Mouse (Mus musculus): ENCODE results near the gene Olfr18. TPM values are rescaled to one million over a fixed set of nuclear protein-coding genes. Genes with fewer than 3 reads are reported as not detected.
"Not testable (repeated sequence)": the region's sequence is repeated elsewhere in the genome, so short reads cannot be mapped to it uniquely, and the experiment has no call there.

The Olfr18 gene
- polyA plus RNA-seq (2016; fragmentation: Nextera tagmentation; extraction: Ambion mirVana) = not detected in 2 replicates

- no peak within 1 kb of the TSS for H3K27ac ChIP-seq
- H3K4me3 ChIP-seq = no peak within 1 kb of the TSS
- no peaks in the 10 kb centered on the region for H3K9me3 ChIP-seq (replicated peaks)
- no peaks in the 10 kb centered on the region for H3K36me3 ChIP-seq
- no peak for DNase-seq (ENCODE audit: low spot score)
- no peaks in the 10 kb centered on the region for H3K4me1 ChIP-seq
- no peaks in the 10 kb centered on the region for H3K27me3 ChIP-seq (ENCODE audit: low read depth, poor library complexity, severe bottlenecking)
Measured at GRCm38 (mm10) chr9:20335994-20336393, at the start of gene Olfr18. Gene Olfr18 (minus strand): TSS chr9:20336094.

GRCm38 (mm10) chr9:20385343-20385703, 49.4 kb upstream of the Olfr18 start:
- Histone ChIP-seq H3K36me3 (no peaks in the 10 kb centered on the region), H3K4me1 (peaks cover 12% of the 10 kb centered on the region), H3K4me3 (peak overlapping the region; percentile 64), H3K27me3 (ENCODE audit: low read depth, poor library complexity, severe bottlenecking) (no peaks in the 10 kb centered on the region), H3K9me3 (replicated peaks) (0 out of 2 replicates have a peak, but pooled peaks cover 3% of the 10 kb centered on the region), H3K27ac (peak overlapping the region; percentile 84)
- WGBS = 22% methylated on average over 16 of the region's 16 CpGs
- no peak for DNase-seq (ENCODE audit: low spot score)

- no peaks in the 10 kb centered on the region for H3K27me3 ChIP-seq (ENCODE audit: low read depth, poor library complexity, severe bottlenecking)
- peak within 1 kb of the TSS; percentile 84 for H3K27ac ChIP-seq
- peaks cover 12% of the 10 kb centered on the region for H3K4me1 ChIP-seq
- 0 out of 2 replicates have a peak, but pooled peaks cover 3% of the 10 kb centered on the region for H3K9me3 ChIP-seq (replicated peaks)
- H3K36me3 ChIP-seq = no peaks in the 10 kb centered on the region
- peak within 1 kb of the TSS; percentile 64 for H3K4me3 ChIP-seq
- 7% methylated on average over 40 of the region's 40 CpGs for WGBS
- DNase-seq (ENCODE audit: low spot score) = peak; percentile 98
Measured at GRCm38 (mm10) chr9:20384532-20385342, 48.8 kb upstream of the Olfr18 start, which contains the start of gene Zfp560. Gene Zfp560 (minus strand): TSS chr9:20385177.

- Histone ChIP-seq H3K27ac (no peak overlapping the region), H3K9me3 (replicated peaks) (0 out of 2 replicates have a peak, but pooled peaks cover 3% of the 10 kb centered on the region), H3K4me1 (peaks cover 12% of the 10 kb centered on the region), H3K4me3 (no peak overlapping the region; the same call in 1 of the 2 replicates), H3K27me3 (ENCODE audit: low read depth, poor library complexity, severe bottlenecking) (no peaks in the 10 kb centered on the region), H3K36me3 (no peaks in the 10 kb centered on the region)
- DNase-seq (ENCODE audit: low spot score) = no peak
- WGBS = 91% methylated on average over 7 of the region's 7 CpGs
Measured at GRCm38 (mm10) chr9:20383659-20384058, 47.8 kb upstream of the Olfr18 start.

GRCm38 (mm10) chr9:20374712-20375111, 38.8 kb upstream of the Olfr18 start:
- H3K9me3 ChIP-seq (replicated peaks) = no peaks in the 10 kb centered on the region
- H3K4me1 ChIP-seq = no peaks in the 10 kb centered on the region
- H3K27ac ChIP-seq = no peak overlapping the region
- no peaks in the 10 kb centered on the region for H3K27me3 ChIP-seq (ENCODE audit: low read depth, poor library complexity, severe bottlenecking)
- H3K36me3 ChIP-seq = no peaks in the 10 kb centered on the region
- no peak for DNase-seq (ENCODE audit: low spot score)
- 84% methylated on average over 1 of the region's 1 CpGs for WGBS
- no peak overlapping the region for H3K4me3 ChIP-seq

- Histone ChIP-seq H3K27me3 (ENCODE audit: low read depth, poor library complexity, severe bottlenecking) (no peaks in the 10 kb centered on the region), H3K9me3 (replicated peaks) (0 out of 2 replicates have a peak, but pooled peaks cover 3% of the 10 kb centered on the region), H3K4me3 (no peak overlapping the region), H3K27ac (no peak overlapping the region), H3K36me3 (peaks cover 7% of the 10 kb centered on the region), H3K4me1 (no peaks in the 10 kb centered on the region)
- DNase-seq (ENCODE audit: low spot score) = no peak
- WGBS = 91% methylated on average over 2 of the region's 2 CpGs
Measured at GRCm38 (mm10) chr9:20367311-20367710, 31.4 kb upstream of the Olfr18 start.

GRCm38 (mm10) chr9:20348501-20348900, 12.6 kb upstream of the Olfr18 start:
- no peaks in the 10 kb centered on the region for H3K27me3 ChIP-seq (ENCODE audit: low read depth, poor library complexity, severe bottlenecking)
- no peaks in the 10 kb centered on the region for H3K4me1 ChIP-seq
- DNase-seq (ENCODE audit: low spot score) = no peak
- peaks cover 48% of the 10 kb centered on the region for H3K36me3 ChIP-seq
- WGBS = 92% methylated on average over 4 of the region's 4 CpGs
- H3K27ac ChIP-seq = no peak overlapping the region
- H3K4me3 ChIP-seq = no peak overlapping the region
- H3K9me3 ChIP-seq (replicated peaks) = no peaks in the 10 kb centered on the region

GRCm38 (mm10) chr9:20298232-20298631, 37.7 kb downstream of the Olfr18 start, which contains the start of gene Olfr873:
Gene Olfr873 (plus strand): TSS chr9:20298532.
- WGBS = 76% methylated on average over 1 of the region's 1 CpGs
- H3K4me3 ChIP-seq = no peak within 1 kb of the TSS
- H3K4me1 ChIP-seq = no peaks in the 10 kb centered on the region
- H3K9me3 ChIP-seq (replicated peaks) = no peaks in the 10 kb centered on the region
- no peak within 1 kb of the TSS for H3K27ac ChIP-seq
- no peaks in the 10 kb centered on the region for H3K27me3 ChIP-seq (ENCODE audit: low read depth, poor library complexity, severe bottlenecking)
- H3K36me3 ChIP-seq = no peaks in the 10 kb centered on the region
- no peak for DNase-seq (ENCODE audit: low spot score)

- H3K27me3 ChIP-seq (ENCODE audit: low read depth, poor library complexity, severe bottlenecking); H3K36me3 ChIP-seq; H3K4me3 ChIP-seq; DNase-seq (ENCODE audit: low spot score); H3K4me1 ChIP-seq; H3K27ac ChIP-seq; H3K9me3 ChIP-seq (replicated peaks): not testable (repeated sequence)
- WGBS = 86% methylated on average over 5 of the region's 5 CpGs
Measured at GRCm38 (mm10) chr9:20295562-20295961, 40.3 kb downstream of the Olfr18 start.

- DNase-seq (ENCODE audit: low spot score) = no peak
- Histone ChIP-seq H3K36me3 (no peaks in the 10 kb centered on the region), H3K4me3 (no peak within 1 kb of the TSS), H3K9me3 (replicated peaks) (no peaks in the 10 kb centered on the region), H3K27me3 (ENCODE audit: low read depth, poor library complexity, severe bottlenecking) (no peaks in the 10 kb centered on the region), H3K4me1 (no peaks in the 10 kb centered on the region), H3K27ac (no peak within 1 kb of the TSS)
- 85% methylated on average over 1 of the region's 1 CpGs for WGBS
Measured at GRCm38 (mm10) chr9:20282051-20282450, 53.8 kb downstream of the Olfr18 start, which contains the start of gene Olfr39. Gene Olfr39 (plus strand): TSS chr9:20282351.

Other genes with a start within 250 kb of the Olfr18 start
- gene Olfr868, start 237.5 kb downstream of the Olfr18 start, polyA plus RNA-seq (2016; fragmentation: Nextera tagmentation; extraction: Ambion mirVana) = not detected in 2 replicates
- gene Olfr869, start 207.1 kb downstream of the Olfr18 start, polyA plus RNA-seq (2016; fragmentation: Nextera tagmentation; extraction: Ambion mirVana) = not detected in 2 replicates
- gene Olfr870, start 162.0 kb downstream of the Olfr18 start, polyA plus RNA-seq (2016; fragmentation: Nextera tagmentation; extraction: Ambion mirVana) = not detected in 2 replicates
- not detected in 2 replicates for gene Olfr871, start 123.9 kb downstream of the Olfr18 start, polyA plus RNA-seq (2016; fragmentation: Nextera tagmentation; extraction: Ambion mirVana)
- gene Olfr872, start 99.0 kb downstream of the Olfr18 start, polyA plus RNA-seq (2016; fragmentation: Nextera tagmentation; extraction: Ambion mirVana) = not detected in 2 replicates
- not detected in 2 replicates for gene Olfr39, start 53.7 kb downstream of the Olfr18 start, polyA plus RNA-seq (2016; fragmentation: Nextera tagmentation; extraction: Ambion mirVana)
- gene Olfr873, start 37.6 kb downstream of the Olfr18 start, polyA plus RNA-seq (2016; fragmentation: Nextera tagmentation; extraction: Ambion mirVana) = not detected in 2 replicates
- gene Zfp560, start 49.1 kb upstream of the Olfr18 start, polyA plus RNA-seq (2016; fragmentation: Nextera tagmentation; extraction: Ambion mirVana) = 27.8 and 29.5 TPM in 2 replicates
- 21.1 and 26.7 TPM in 2 replicates for gene Zfp26, start 124.1 kb upstream of the Olfr18 start, polyA plus RNA-seq (2016; fragmentation: Nextera tagmentation; extraction: Ambion mirVana)
- gene Zfp426, start 156.7 kb upstream of the Olfr18 start, polyA plus RNA-seq (2016; fragmentation: Nextera tagmentation; extraction: Ambion mirVana) = 17.7 and 23.6 TPM in 2 replicates
- gene Zfp266, start 185.3 kb upstream of the Olfr18 start, polyA plus RNA-seq (2016; fragmentation: Nextera tagmentation; extraction: Ambion mirVana) = 128 and 162 TPM in 2 replicates
- 14.2 and 16.3 TPM in 2 replicates for gene Zfp846, start 245.2 kb upstream of the Olfr18 start, polyA plus RNA-seq (2016; fragmentation: Nextera tagmentation; extraction: Ambion mirVana)

Measured in limb, embryonic 10.5 days (tissue).